Mouse (Mus musculus) olfactory bulb, adult 2 months (tissue): Measurements from ENCODE around the gene Csde1.

Source experiments
- CTCF ChIP-seq: fragments of 200-500 bp; IDR thresholded peaks from 2 replicates; pipeline ENCODE4 v1.5.1; 2012; ENCODE audit warnings: low read depth, mild to moderate bottlenecking, low read length, moderate library complexity; ENCODE audit not compliant: insufficient read depth
- POLR2A ChIP-seq: fragments of 200-500 bp; IDR thresholded peaks from 2 replicates; pipeline ENCODE4 v1.6.1; 2012; ENCODE audit warnings: mild to moderate bottlenecking, low read depth, low read length, moderate library complexity; ENCODE audit not compliant: insufficient read depth

DNA sequence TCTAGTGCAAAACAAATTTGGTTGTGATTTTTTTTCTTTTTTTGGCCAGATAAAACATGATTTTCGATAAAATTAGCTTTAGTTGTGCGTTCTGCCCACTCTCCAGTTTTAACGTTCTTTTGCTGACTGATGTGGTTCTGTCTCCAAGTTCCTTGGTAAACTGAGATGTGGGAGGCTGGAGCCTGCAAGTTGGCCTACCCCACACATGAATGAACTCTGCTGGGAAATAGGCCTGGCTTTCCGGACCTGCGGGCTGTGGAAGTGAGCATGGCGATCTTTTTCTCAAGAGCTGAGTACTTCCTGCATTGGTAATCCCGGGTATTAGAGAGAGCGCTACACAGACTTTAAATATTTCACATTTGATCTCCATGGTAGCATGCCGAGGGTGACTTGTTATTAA is 55.6 kb downstream of the Csde1 start:
- no peak for TF ChIP-seq CTCF
- no peak for TF ChIP-seq POLR2A
